Mouse (Mus musculus) olfactory bulb, adult 2 months (tissue): Measurements from ENCODE around the gene Kif28.

Experiments used
- CTCF ChIP-seq: fragments of 200-500 bp; IDR thresholded peaks from 2 replicates; pipeline ENCODE4 v1.5.1; 2012; ENCODE audit warnings: low read depth, mild to moderate bottlenecking, low read length, moderate library complexity; ENCODE audit not compliant: insufficient read depth
- POLR2A ChIP-seq: fragments of 200-500 bp; IDR thresholded peaks from 2 replicates; pipeline ENCODE4 v1.6.1; 2012; ENCODE audit warnings: mild to moderate bottlenecking, low read depth, low read length, moderate library complexity; ENCODE audit not compliant: insufficient read depth

GRCm38 (mm10) chr1:179666971-179667370, 78.1 kb downstream of the Kif28 start:
- TF ChIP-seq CTCF (no peak), POLR2A (no peak)
